Mouse (Mus musculus) cortical plate, adult 2 months (tissue): ENCODE data around the gene Scai.

ENCODE experiments used
- CTCF ChIP-seq: fragments of 200-500 bp; IDR thresholded peaks from 2 replicates; pipeline ENCODE4 v1.5.1; 2011; ENCODE audit warnings: mild to moderate bottlenecking, control low read depth, low read length; ENCODE audit not compliant: insufficient read depth; ENCODE audit errors: extremely low read depth
- POLR2A ChIP-seq: fragments of 200-500 bp; IDR thresholded peaks from 2 replicates; pipeline ENCODE4 v1.6.1; 2011; ENCODE audit warnings: mild to moderate bottlenecking, low read length, control low read depth; ENCODE audit not compliant: insufficient read depth; ENCODE audit errors: extremely low read depth

- no peak for TF ChIP-seq CTCF
- no peak for TF ChIP-seq POLR2A
Measured at GRCm38 (mm10) chr2:39185942-39186341, 4.6 kb downstream of the Scai start.
